Mouse (Mus musculus): ENCODE measurements at regions not wholly inside any gene's neighbourhood (a gene's known extent, or its start where the extent isn't known, plus 50 kb on each side); places are given as distances from the start of the nearest gene placed in this dataset.

GRCm38 (mm10) chr6:50984157-50984905 is 330.1 kb upstream of the Npvf start:
- ATAC-seq (replicated peaks; ENCODE audit: poor library complexity, severe bottlenecking), result no peak

- no peak for ATAC-seq (replicated peaks; ENCODE audit: poor library complexity, severe bottlenecking)
Observed at GRCm38 (mm10) chr6:50986270-50986924, 332.2 kb upstream of the Npvf start.

GRCm38 (mm10) chr6:50988561-50988960 is 334.3 kb upstream of the Npvf start:
- ATAC-seq (replicated peaks; ENCODE audit: poor library complexity, severe bottlenecking), result no peak

GRCm38 (mm10) chr6:50991528-50992125 is 337.4 kb upstream of the Npvf start:
- no peak for ATAC-seq (replicated peaks; ENCODE audit: poor library complexity, severe bottlenecking)

GRCm38 (mm10) chr6:50993952-50994351 is 339.7 kb upstream of the Npvf start:
- no peak for ATAC-seq (replicated peaks; ENCODE audit: poor library complexity, severe bottlenecking)

- ATAC-seq (replicated peaks; ENCODE audit: poor library complexity, severe bottlenecking), result no peak
Observed at GRCm38 (mm10) chr6:51002713-51003112, 348.5 kb upstream of the Npvf start.

- no peak for ATAC-seq (replicated peaks; ENCODE audit: poor library complexity, severe bottlenecking)
Observed at GRCm38 (mm10) chr6:51006074-51006591, 351.9 kb upstream of the Npvf start.

- ATAC-seq (replicated peaks; ENCODE audit: poor library complexity, severe bottlenecking), result no peak
Observed at GRCm38 (mm10) chr6:51009526-51010340, 355.5 kb upstream of the Npvf start.

- no peak for ATAC-seq (replicated peaks; ENCODE audit: poor library complexity, severe bottlenecking)
Observed at GRCm38 (mm10) chr6:51010536-51010935, 356.3 kb upstream of the Npvf start.

- peak; percentile 46 for ATAC-seq (replicated peaks; ENCODE audit: poor library complexity, severe bottlenecking)
Observed at GRCm38 (mm10) chr6:51012086-51012830, 358.0 kb upstream of the Npvf start.

- no peak for ATAC-seq (replicated peaks; ENCODE audit: poor library complexity, severe bottlenecking)
Observed at GRCm38 (mm10) chr6:51015735-51016134, 361.5 kb upstream of the Npvf start.

- ATAC-seq (replicated peaks; ENCODE audit: poor library complexity, severe bottlenecking), result peak; percentile 42; the same call in 1 of the 2 replicates
Observed at GRCm38 (mm10) chr6:51016441-51017070, 362.3 kb upstream of the Npvf start.

- ATAC-seq (replicated peaks; ENCODE audit: poor library complexity, severe bottlenecking), result no peak
Observed at GRCm38 (mm10) chr6:51017260-51017999, 363.2 kb upstream of the Npvf start.

- no peak for ATAC-seq (replicated peaks; ENCODE audit: poor library complexity, severe bottlenecking)
Observed at GRCm38 (mm10) chr6:51021206-51021605, 367.0 kb upstream of the Npvf start.

- ATAC-seq (replicated peaks; ENCODE audit: poor library complexity, severe bottlenecking), result no peak
Observed at GRCm38 (mm10) chr6:51023361-51023760, 369.1 kb upstream of the Npvf start.

GRCm38 (mm10) chr6:51024756-51025155 is 370.5 kb upstream of the Npvf start:
- peak; percentile 54 for ATAC-seq (replicated peaks; ENCODE audit: poor library complexity, severe bottlenecking)

- ATAC-seq (replicated peaks; ENCODE audit: poor library complexity, severe bottlenecking), result peak; percentile 46; the same call in 1 of the 2 replicates
Observed at GRCm38 (mm10) chr6:51025411-51025810, 371.2 kb upstream of the Npvf start.

GRCm38 (mm10) chr6:51027296-51027695 is 373.1 kb upstream of the Npvf start:
- peak; percentile 63 for ATAC-seq (replicated peaks; ENCODE audit: poor library complexity, severe bottlenecking)

- no peak for ATAC-seq (replicated peaks; ENCODE audit: poor library complexity, severe bottlenecking)
Observed at GRCm38 (mm10) chr6:51029516-51029915, 375.3 kb upstream of the Npvf start.
